Mouse (Mus musculus) c-Kit-positive CD71-positive TER-119-positive erythroid progenitor cells, embryonic 14.5 days (primary cell): ENCODE data around the gene Hist1h2be.
"Not testable (repeated sequence)": the region's sequence is repeated elsewhere in the genome, so short reads cannot be mapped to it uniquely, and the experiment has no call there.

Source experiments
- DNase-seq: peaks from one replicate; pipeline ENCODE4 v3.0.0-alpha.2; 2013; ENCODE audit warnings: low spot score

Hist1h2be gene

GRCm38 (mm10) chr13:23573034-23573897, 47.7 kb downstream of the Hist1h2be start:
- not testable (repeated sequence) for DNase-seq

- DNase-seq, result no peak
Measured at GRCm38 (mm10) chr13:23572218-23573033, 48.5 kb downstream of the Hist1h2be start.

- peak; percentile 76 for DNase-seq
Measured at GRCm38 (mm10) chr13:23571504-23572217, 49.3 kb downstream of the Hist1h2be start.

GRCm38 (mm10) chr13:23571022-23571503, 49.9 kb downstream of the Hist1h2be start, which contains the start of the genes Hist1h2ae and Hist1h2bg:
Hist1h2ae (minus strand) TSS chr13:23571220.
Hist1h2bg (plus strand) TSS chr13:23571396.
- peak; percentile 97 for DNase-seq

GRCm38 (mm10) chr13:23570261-23571021, 50.5 kb downstream of the Hist1h2be start:
- not testable (repeated sequence) for DNase-seq

- DNase-seq, result no peak
Measured at GRCm38 (mm10) chr13:23564482-23564881, 56.4 kb downstream of the Hist1h2be start.

- peak; percentile 69 for DNase-seq
Measured at GRCm38 (mm10) chr13:23562699-23563462, 58.0 kb downstream of the Hist1h2be start.

GRCm38 (mm10) chr13:23561883-23562659, 58.9 kb downstream of the Hist1h2be start, which contains the start of gene Hist1h3e:
Hist1h3e (minus strand) TSS chr13:23562369.
- DNase-seq, result peak; percentile 97

- DNase-seq, result not testable (repeated sequence)
Measured at GRCm38 (mm10) chr13:23561531-23561882, 59.4 kb downstream of the Hist1h2be start.

- not testable (repeated sequence) for DNase-seq
Measured at GRCm38 (mm10) chr13:23560699-23561098, 60.2 kb downstream of the Hist1h2be start.

GRCm38 (mm10) chr13:23556906-23557305, 64.0 kb downstream of the Hist1h2be start:
- DNase-seq, result no peak

- DNase-seq, result peak; percentile 92
Measured at GRCm38 (mm10) chr13:23555839-23556416, 65.0 kb downstream of the Hist1h2be start.

- peak; percentile 96 for DNase-seq
Measured at GRCm38 (mm10) chr13:23554925-23555838, 65.7 kb downstream of the Hist1h2be start.

- DNase-seq, result no peak
Measured at GRCm38 (mm10) chr13:23554393-23554792, 66.5 kb downstream of the Hist1h2be start.

- no peak for DNase-seq
Measured at GRCm38 (mm10) chr13:23552962-23553361, 68.0 kb downstream of the Hist1h2be start, which contains the start of gene Hist1h1d. Hist1h1d (plus strand) TSS chr13:23553262.

GRCm38 (mm10) chr13:23551931-23552914, 68.7 kb downstream of the Hist1h2be start:
- DNase-seq, result no peak
